Comparison of ENCODE assay signal across 8 mouse cellular contexts in genomic region chr1:177441492-177442195, GRCm38 (mm10). TPM values are rescaled to one million over a fixed set of nuclear protein-coding genes. Genes with fewer than 3 reads are reported as not detected.
DNase-seq lines count a peak whose midpoint lies in the region; ATAC-seq and TF ChIP-seq lines count a peak whose summit lies in the region.

No protein-coding gene starts in this region.

- TF ChIP-seq EP300 in MEL (IDR thresholded peaks at IDR 0.05; ENCODE audit: low read depth in 1 of 2, low read length in 2 of 2), result no peak

- no peaks in the 10 kb centered on the region; a peak in 1 of 4 replicates for H3K27me3 ChIP-seq in MEL (ENCODE audit: control insufficient read depth in 1 of 2, insufficient read depth in 2 of 2, low read length in 2 of 2)
- no peaks in the 10 kb centered on the region; the same call in 1 of the 2 replicates for H3K27me3 ChIP-seq in cerebellum, adult 2 months (ENCODE audit: control insufficient read depth, insufficient read depth, low read length)
- H3K27me3 ChIP-seq in forebrain, postnatal 0 days (ENCODE audit: insufficient read depth, low read length), result no peaks in the 10 kb centered on the region
- no peaks in the 10 kb centered on the region for H3K27me3 ChIP-seq in lung, embryonic 16.5 days (ENCODE audit: control insufficient read depth, insufficient read depth, low read depth, low read length)

- H3K4me2 ChIP-seq in forebrain, postnatal 0 days (ENCODE audit: low read depth), result peak overlapping the region; percentile 81
- H3K4me2 ChIP-seq in lung, embryonic 16.5 days (ENCODE audit: low read depth, low read length), result peak overlapping the region; percentile 84

- no peaks in the 10 kb centered on the region for H3K9me3 ChIP-seq in MEL (replicated peaks; ENCODE audit: insufficient read depth, low read length)
- no peaks in the 10 kb centered on the region for H3K9me3 ChIP-seq in forebrain, postnatal 0 days (ENCODE audit: low read length)
- no peaks in the 10 kb centered on the region for H3K9me3 ChIP-seq in lung, embryonic 16.5 days (ENCODE audit: control insufficient read depth, low read length)

- peaks cover 6 to 21% of the 10 kb centered on the region in 2 experiments for H3K4me1 ChIP-seq in MEL (ENCODE audit: control insufficient read depth in 1 of 2, insufficient read depth in 2 of 2, low read length in 2 of 2)
- H3K4me1 ChIP-seq in cerebellum, adult 2 months (ENCODE audit: control insufficient read depth, insufficient read depth, low read length), result no peaks in the 10 kb centered on the region
- no peaks in the 10 kb centered on the region for H3K4me1 ChIP-seq in forebrain, postnatal 0 days (ENCODE audit: insufficient read depth)
- H3K4me1 ChIP-seq in lung, embryonic 16.5 days (replicated peaks; ENCODE audit: control insufficient read depth, insufficient read depth, low read length), result peaks cover 20% of the 10 kb centered on the region

- TF ChIP-seq CTCF in MEL (IDR thresholded peaks at IDR 0.05 in 2 of 3, conservative IDR thresholded peaks at IDR 0.05 in 1 of 3; ENCODE audit: control insufficient read depth in 1 of 3, insufficient read depth in 1 of 3, low read depth in 2 of 3, low read length in 3 of 3, poor library complexity in 1 of 3, severe bottlenecking in 1 of 3), result no peak
- no peak for TF ChIP-seq CTCF in cerebellum, adult 2 months (IDR thresholded peaks at IDR 0.05; ENCODE audit: borderline replicate concordance, insufficient read depth, low read depth, low read length)
- peak; percentile 49 for TF ChIP-seq CTCF in forebrain, postnatal 0 days (IDR thresholded peaks at IDR 0.05; ENCODE audit: low read depth)

- peak overlapping the region; percentile 83 for H3K27ac ChIP-seq in MEL (ENCODE audit: control insufficient read depth, low read depth, low read length)
- peak overlapping the region; percentile 24; the same call in 1 of the 2 replicates for H3K27ac ChIP-seq in cerebellum, adult 2 months (ENCODE audit: insufficient read depth, low read length)
- H3K27ac ChIP-seq in forebrain, postnatal 0 days (ENCODE audit: low read depth, low read length), result peak overlapping the region; percentile 97
- peak overlapping the region; percentile 99 for H3K27ac ChIP-seq in lung, embryonic 16.5 days (ENCODE audit: low read length)

- peak; percentile 97 for ATAC-seq in forebrain, postnatal 0 days
- ATAC-seq in hematopoietic stem cell, adult 5-6 weeks (replicated peaks in 1 of 2; ENCODE audit: insufficient read depth in 1 of 2, low FRiP score in 2 of 2, low TSS enrichment in 1 of 2, low read depth in 1 of 2, poor library complexity in 2 of 2, severe bottlenecking in 2 of 2), result peak; percentile 91 to 92
- peak; percentile 99 for ATAC-seq in lung, embryonic 16.5 days (ENCODE audit: low read depth)

- H3K79me2 ChIP-seq in MEL (ENCODE audit: control insufficient read depth, insufficient read depth, low read length, poor library complexity), result peaks cover 23% of the 10 kb centered on the region

- peak; percentile 96 for DNase-seq in MEL (ENCODE audit: low read depth, low spot score)
- peak; percentile 97 to 99 for DNase-seq in cerebellum, adult 2 months
- DNase-seq in forebrain, postnatal 0 days, result peak; percentile 98
- DNase-seq in layer of hippocampus, adult 9-10 months (ENCODE audit: low spot score), result peak; percentile 82
- DNase-seq in ovary, postnatal 10 days (ENCODE audit: low spot score), result peak; percentile 87
- peak; percentile 98 for DNase-seq in thymus, postnatal 10 days (ENCODE audit: low spot score in 2 of 2)

- peaks cover 0 to 24% of the 10 kb centered on the region in 2 experiments; a peak in 3 of 4 replicates for H3K36me3 ChIP-seq in MEL (ENCODE audit: control insufficient read depth in 1 of 2, insufficient read depth in 2 of 2, low read length in 2 of 2)
- H3K36me3 ChIP-seq in forebrain, postnatal 0 days (ENCODE audit: insufficient read depth), result no peaks in the 10 kb centered on the region
- no peaks in the 10 kb centered on the region for H3K36me3 ChIP-seq in lung, embryonic 16.5 days (ENCODE audit: control insufficient read depth, insufficient read depth, low read length)

- peak overlapping the region; percentile 77 to 87 for H3K4me3 ChIP-seq in MEL (ENCODE audit: control insufficient read depth in 1 of 2, insufficient read depth in 1 of 2, low read depth in 2 of 2, low read length in 2 of 2)
- H3K4me3 ChIP-seq in cerebellum, adult 2 months (replicated peaks; ENCODE audit: insufficient read depth, low read depth, low read length), result peak overlapping the region; percentile 72
- H3K4me3 ChIP-seq in forebrain, postnatal 0 days (ENCODE audit: low read depth, low read length), result peak overlapping the region; percentile 81
- H3K4me3 ChIP-seq in lung, embryonic 16.5 days (ENCODE audit: low read length), result peak overlapping the region; percentile 89

- WGBS in cerebellum, adult 2 months, result under 1% methylated on average over 83 of the region's 87 CpGs
- WGBS in forebrain, postnatal 0 days, result under 1% methylated on average over 78 of the region's 87 CpGs
- under 1% methylated on average over 71 of the region's 87 CpGs for WGBS in lung, embryonic 16.5 days

- TF ChIP-seq POLR2A in MEL (IDR thresholded peaks at IDR 0.05; ENCODE audit: control insufficient read depth in 1 of 2, insufficient read depth in 1 of 2, low read depth in 1 of 2, low read length in 2 of 2, poor library complexity in 1 of 2), result peak; percentile 67 to 75
- TF ChIP-seq POLR2A in cerebellum, adult 2 months (IDR thresholded peaks at IDR 0.05; ENCODE audit: borderline replicate concordance, insufficient read depth, low read length), result peak; percentile 32; the same call in 1 of the 2 replicates

- no peak for TF ChIP-seq RAD21 in MEL (IDR thresholded peaks at IDR 0.05; ENCODE audit: low read depth, low read length)

- H3K9ac ChIP-seq in MEL (ENCODE audit: control insufficient read depth, low read depth, low read length, poor library complexity, severe bottlenecking), result peak overlapping the region; percentile 89
- H3K9ac ChIP-seq in forebrain, postnatal 0 days, result peak overlapping the region; percentile 80
- H3K9ac ChIP-seq in lung, embryonic 16.5 days (ENCODE audit: low read length), result peak overlapping the region; percentile 84

TF ChIP-seq in MEL, 35 proteins besides CTCF, POLR2A, EP300 and RAD21:
- peak; percentile 44; the same call in 1 of the 2 replicates for TF ChIP-seq ZMIZ1 (IDR thresholded peaks at IDR 0.05; ENCODE audit: low read depth, low read length)
- no peak for TF ChIP-seq TBP (IDR thresholded peaks at IDR 0.05; ENCODE audit: low read depth, low read length)
- no peak for TF ChIP-seq JUND (IDR thresholded peaks at IDR 0.05; ENCODE audit: low read depth, low read length)
- TF ChIP-seq MEF2A (IDR thresholded peaks at IDR 0.05; ENCODE audit: extremely low read depth, insufficient replicate concordance, low read depth, low read length, poor library complexity, severe bottlenecking), result no peak
- peak; percentile 48; the same call in 1 of the 2 replicates for TF ChIP-seq TCF12 (IDR thresholded peaks at IDR 0.05; ENCODE audit: low read depth, low read length)
- peak; percentile 43; the same call in 1 of the 2 replicates for TF ChIP-seq ELF1 (IDR thresholded peaks at IDR 0.05; ENCODE audit: low read depth, low read length)
- no peak; the same call in 1 of the 2 replicates for TF ChIP-seq CHD2 (IDR thresholded peaks at IDR 0.05; ENCODE audit: low read length)
- TF ChIP-seq MXI1 (IDR thresholded peaks at IDR 0.05; ENCODE audit: low read depth, low read length), result peak; percentile 74; the same call in 1 of the 2 replicates
- peak; percentile 58 for TF ChIP-seq ETS1 (IDR thresholded peaks at IDR 0.05; ENCODE audit: low read depth, low read length)
- TF ChIP-seq USF2 (IDR thresholded peaks at IDR 0.05; ENCODE audit: borderline replicate concordance in 1 of 2, insufficient read depth in 1 of 2, low read depth in 1 of 2, low read length in 2 of 2), result no peak
- TF ChIP-seq RCOR1 (IDR thresholded peaks at IDR 0.05; ENCODE audit: low read depth, low read length), result no peak
- no peak for TF ChIP-seq MYC (IDR thresholded peaks at IDR 0.05; ENCODE audit: low read depth, low read length)
- peak; percentile 46; the same call in 1 of the 2 replicates for TF ChIP-seq HCFC1 (IDR thresholded peaks at IDR 0.05; ENCODE audit: low read depth, low read length)
- peak; percentile 33; the same call in 1 of the 2 replicates for TF ChIP-seq POLR2AphosphoS2 (IDR thresholded peaks at IDR 0.05; ENCODE audit: low read length)
- TF ChIP-seq MYB (IDR thresholded peaks at IDR 0.05; ENCODE audit: low read depth, low read length), result no peak
- no peak for TF ChIP-seq TAL1 (IDR thresholded peaks at IDR 0.05; ENCODE audit: low read length)
- peak; percentile 63; the same call in 1 of the 2 replicates for TF ChIP-seq MAZ (IDR thresholded peaks at IDR 0.05; ENCODE audit: low read depth, low read length)
- no peak; the same call in 1 of the 2 replicates for TF ChIP-seq NRF1 (IDR thresholded peaks at IDR 0.05; ENCODE audit: insufficient read depth, low read depth, low read length, poor library complexity, severe bottlenecking)
- TF ChIP-seq KAT2A (conservative IDR thresholded peaks at IDR 0.05; ENCODE audit: low read depth, low read length), result no peak; the same call in 1 of the 2 replicates
- TF ChIP-seq CHD1 (IDR thresholded peaks at IDR 0.05; ENCODE audit: low read depth, low read length), result no peak
- TF ChIP-seq ZKSCAN1 (IDR thresholded peaks at IDR 0.05; ENCODE audit: low read depth, low read length), result no peak
- peak; percentile 11; the same call in 1 of the 2 replicates for TF ChIP-seq MAX (IDR thresholded peaks at IDR 0.05; ENCODE audit: low read length)
- TF ChIP-seq NELFE (IDR thresholded peaks at IDR 0.05; ENCODE audit: low read depth, low read length), result peak; percentile 46
- peak; percentile 13; the same call in 1 of the 2 replicates for TF ChIP-seq SIN3A (IDR thresholded peaks at IDR 0.05; ENCODE audit: low read length)

RNA-seq across cellular contexts. Expression of gene Zbtb18, which starts 0.5 kb away (rescaled TPM):
- total RNA-seq in MEL (2012; rRNA removed), result 15.2 and 15.6 TPM in 2 replicates
- polyA plus RNA-seq in MEL (2012; ENCODE audit: insufficient read depth in 1 of 2, insufficient read length in 2 of 2, low read depth in 1 of 2, low replicate concordance in 2 of 2, missing spikeins in 1 of 2), result 10 to 100 TPM in 1 of 2 experiments, not detected in 1; 23.8 TPM
- polyA plus RNA-seq in cerebellum, adult 2 months (2012; rRNA removed), result 193 and 234 TPM in 2 replicates
- 301 and 445 TPM in 2 replicates for total RNA-seq in forebrain, postnatal 0 days (2014; rRNA removed)
- 88.6 and 138 TPM in 2 replicates for polyA plus RNA-seq in forebrain, postnatal 0 days (2015; fragmentation: Nextera tagmentation; extraction: Ambion mirVana)
- total RNA-seq in hematopoietic stem cell, adult 5-6 weeks (2017), result 46.5 and 53.8 TPM in 2 replicates
- polyA plus RNA-seq in lung, embryonic 16.5 days (2015; fragmentation: Nextera tagmentation; extraction: Ambion mirVana), result 1.6 and 2.2 TPM in 2 replicates

Comparison
In these comparisons a context has a peak if more than half of its experiments do, and no peak if none do; other contexts are left out.
1. Peak in every context shown above with its lines: DNase-seq, ATAC-seq, H3K4me3 ChIP-seq and H3K27ac ChIP-seq.
2. H3K27ac ChIP-seq: peak in every context shown above with its lines; median percentile 99 in lung, embryonic 16.5 days; 97 in forebrain, postnatal 0 days; 83 in MEL; 24 in cerebellum, adult 2 months.